Mouse (Mus musculus): ENCODE measurements around the gene Lrrc63. TPM values are rescaled to one million over a fixed set of nuclear protein-coding genes. Genes with fewer than 3 reads are reported as not detected.

Gene Lrrc63
- polyA plus RNA-seq, 1 experiment from 2014 or later, result 0.15 TPM

- Histone ChIP-seq H3K4me2 (ENCODE audit: low read depth) (no peak overlapping the region), H3K27me3 (ENCODE audit: control insufficient read depth, insufficient read depth, low read length) (no peaks in the 10 kb centered on the region), H3K4me3 (ENCODE audit: low read depth, low read length) (no peak overlapping the region), H3K27ac (ENCODE audit: low read depth, low read length) (no peak overlapping the region), H3K9ac (ENCODE audit: low read length) (no peak overlapping the region), H3K4me1 (ENCODE audit: control insufficient read depth, insufficient read depth, low read length) (no peaks in the 10 kb centered on the region), H3K9me3 (ENCODE audit: control insufficient read depth, low read length) (no peaks in the 10 kb centered on the region), H3K36me3 (ENCODE audit: control insufficient read depth, insufficient read depth, low read length) (no peaks in the 10 kb centered on the region)
- ATAC-seq (ENCODE audit: insufficient read depth, low FRiP score, low TSS enrichment), result no peak
- WGBS, result 84% methylated on average over 6 of the region's 6 CpGs
- no peak for DNase-seq (ENCODE audit: low spot score)
Observed at GRCm38 (mm10) chr14:75077946-75078345, 52.7 kb downstream of the Lrrc63 start.

DNA sequence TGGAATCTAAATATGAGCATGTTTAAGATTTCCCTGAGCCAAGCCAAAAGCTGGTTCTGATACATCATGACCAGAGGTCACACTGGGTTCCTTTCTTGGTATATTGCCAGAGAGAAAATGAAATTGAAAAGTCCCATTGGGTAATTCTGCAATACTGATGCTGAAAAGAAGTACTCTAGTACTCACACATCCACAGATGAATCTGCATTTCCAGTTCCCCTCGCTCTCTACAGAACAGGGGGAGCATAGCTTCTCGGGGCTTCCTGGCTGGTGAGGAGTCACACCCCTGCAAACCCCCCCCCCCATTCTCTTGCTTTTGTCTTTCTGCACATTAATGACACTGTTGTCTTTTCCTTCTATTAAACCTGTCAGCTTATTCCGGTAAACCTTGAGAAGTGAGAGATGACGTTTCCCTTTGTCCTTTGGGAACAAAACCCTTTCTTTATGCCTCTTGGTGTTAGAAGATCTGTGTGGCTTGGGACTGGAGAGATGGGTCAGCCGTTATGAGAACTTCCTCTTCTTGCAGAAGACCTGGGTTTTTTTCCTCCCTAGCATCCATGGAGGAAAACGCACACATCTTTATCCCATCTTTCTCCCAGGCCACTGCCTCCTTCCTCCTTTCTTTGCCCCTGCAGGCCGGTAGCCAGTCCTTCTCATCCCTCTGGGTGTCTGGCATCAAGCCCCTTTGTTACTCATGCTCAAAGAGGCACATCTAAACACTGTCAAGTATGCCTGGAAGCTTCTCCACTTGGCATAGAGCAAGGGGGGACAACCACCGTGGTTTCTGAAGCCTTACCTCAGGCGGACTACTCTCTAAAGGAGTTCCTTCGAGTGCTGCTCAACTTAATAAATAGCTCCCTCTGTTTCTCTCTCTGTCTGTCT lies 55.1 kb downstream of the Lrrc63 start:
- no peaks in the 10 kb centered on the region for H3K27me3 ChIP-seq (ENCODE audit: control insufficient read depth, insufficient read depth, low read length)
- ATAC-seq (ENCODE audit: insufficient read depth, low FRiP score, low TSS enrichment) (no peak), DNase-seq (ENCODE audit: low spot score) (no peak)
- no peak overlapping the region for H3K4me2 ChIP-seq (ENCODE audit: low read depth)
- no peaks in the 10 kb centered on the region for H3K9me3 ChIP-seq (ENCODE audit: control insufficient read depth, low read length)
- 80% methylated on average over 10 of the region's 10 CpGs for WGBS
- no peaks in the 10 kb centered on the region for H3K36me3 ChIP-seq (ENCODE audit: control insufficient read depth, insufficient read depth, low read length)
- no peak overlapping the region for H3K27ac ChIP-seq (ENCODE audit: low read depth, low read length)
- no peak overlapping the region for H3K9ac ChIP-seq (ENCODE audit: low read length)
- H3K4me3 ChIP-seq (ENCODE audit: low read depth, low read length), result no peak overlapping the region
- no peaks in the 10 kb centered on the region for H3K4me1 ChIP-seq (ENCODE audit: control insufficient read depth, insufficient read depth, low read length)

DNA sequence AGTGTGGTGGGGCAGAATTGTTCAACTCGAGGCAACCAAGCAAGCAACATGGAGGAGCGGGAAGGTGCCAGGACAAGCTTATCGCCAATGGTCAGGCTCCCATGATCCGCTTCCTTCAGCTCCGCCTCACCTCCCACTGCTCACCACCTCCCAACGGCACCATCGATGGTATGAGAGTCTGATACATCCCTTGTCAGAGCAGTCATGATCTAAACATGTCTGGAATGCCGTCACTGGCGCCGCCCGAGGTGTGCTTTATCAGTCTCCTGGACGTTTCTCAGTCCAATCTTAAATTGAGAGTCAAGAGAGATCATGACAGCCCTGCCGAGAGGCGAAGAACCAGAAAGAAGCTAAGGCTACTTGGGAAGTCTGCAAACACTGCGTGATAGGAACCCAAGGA lies 59.6 kb downstream of the Lrrc63 start:
- Histone ChIP-seq H3K4me3 (ENCODE audit: low read depth, low read length) (no peak overlapping the region), H3K27ac (ENCODE audit: low read depth, low read length) (no peak overlapping the region), H3K4me2 (ENCODE audit: low read depth) (no peak overlapping the region), H3K36me3 (ENCODE audit: control insufficient read depth, insufficient read depth, low read length) (no peaks in the 10 kb centered on the region), H3K9ac (ENCODE audit: low read length) (no peak overlapping the region), H3K9me3 (ENCODE audit: control insufficient read depth, low read length) (no peaks in the 10 kb centered on the region), H3K27me3 (ENCODE audit: control insufficient read depth, insufficient read depth, low read length) (no peaks in the 10 kb centered on the region), H3K4me1 (ENCODE audit: control insufficient read depth, insufficient read depth, low read length) (no peaks in the 10 kb centered on the region)
- no peak for ATAC-seq (ENCODE audit: insufficient read depth, low FRiP score, low TSS enrichment)
- no peak for DNase-seq (ENCODE audit: low spot score)
- WGBS, result 92% methylated on average over 15 of the region's 15 CpGs

- Histone ChIP-seq H3K36me3 (ENCODE audit: control insufficient read depth, insufficient read depth, low read length) (no peaks in the 10 kb centered on the region), H3K27me3 (ENCODE audit: control insufficient read depth, insufficient read depth, low read length) (no peaks in the 10 kb centered on the region), H3K4me2 (ENCODE audit: low read depth) (no peak overlapping the region), H3K27ac (ENCODE audit: low read depth, low read length) (no peak overlapping the region), H3K4me3 (ENCODE audit: low read depth, low read length) (no peak overlapping the region), H3K4me1 (ENCODE audit: control insufficient read depth, insufficient read depth, low read length) (no peaks in the 10 kb centered on the region), H3K9ac (ENCODE audit: low read length) (no peak overlapping the region), H3K9me3 (ENCODE audit: control insufficient read depth, low read length) (no peaks in the 10 kb centered on the region)
- ATAC-seq (ENCODE audit: insufficient read depth, low FRiP score, low TSS enrichment) (no peak), DNase-seq (ENCODE audit: low spot score) (no peak)
- WGBS, result 81% methylated on average over 7 of the region's 7 CpGs
Observed at GRCm38 (mm10) chr14:75069356-75069979, 61.2 kb downstream of the Lrrc63 start.

- Histone ChIP-seq H3K27ac (ENCODE audit: low read depth, low read length) (no peak overlapping the region), H3K4me1 (ENCODE audit: control insufficient read depth, insufficient read depth, low read length) (no peaks in the 10 kb centered on the region), H3K9ac (ENCODE audit: low read length) (no peak overlapping the region), H3K27me3 (ENCODE audit: control insufficient read depth, insufficient read depth, low read length) (no peaks in the 10 kb centered on the region), H3K36me3 (ENCODE audit: control insufficient read depth, insufficient read depth, low read length) (no peaks in the 10 kb centered on the region), H3K4me3 (ENCODE audit: low read depth, low read length) (no peak overlapping the region), H3K4me2 (ENCODE audit: low read depth) (no peak overlapping the region), H3K9me3 (ENCODE audit: control insufficient read depth, low read length) (no peaks in the 10 kb centered on the region)
- 86% methylated on average over 17 of the region's 19 CpGs for WGBS
- ATAC-seq (ENCODE audit: insufficient read depth, low FRiP score, low TSS enrichment) (no peak), DNase-seq (ENCODE audit: low spot score) (no peak)
Observed at GRCm38 (mm10) chr14:75068430-75069112, 62.1 kb downstream of the Lrrc63 start.

DNA sequence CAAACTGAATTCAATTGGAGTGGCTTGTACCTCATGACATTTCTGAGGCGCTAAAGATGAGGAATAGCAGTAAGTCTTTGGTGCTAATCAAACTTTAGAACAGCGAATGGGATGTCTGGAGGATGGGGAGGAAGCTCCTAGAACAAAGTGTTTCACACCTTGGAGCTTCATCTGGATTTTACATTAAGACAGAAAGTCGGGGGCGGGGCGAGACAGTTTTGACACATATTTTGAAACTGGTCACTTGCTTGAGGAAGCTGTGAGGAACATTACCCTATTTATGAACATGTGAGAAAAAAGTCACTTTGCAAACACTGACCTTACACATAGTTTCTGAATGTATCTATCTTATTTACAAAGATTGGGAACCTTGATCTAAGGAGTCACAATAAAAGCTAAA lies 65.5 kb downstream of the Lrrc63 start:
- H3K9ac ChIP-seq (ENCODE audit: low read length), result no peak overlapping the region
- no peak overlapping the region for H3K27ac ChIP-seq (ENCODE audit: low read depth, low read length)
- H3K4me1 ChIP-seq (ENCODE audit: control insufficient read depth, insufficient read depth, low read length), result no peaks in the 10 kb centered on the region
- ATAC-seq (ENCODE audit: insufficient read depth, low FRiP score, low TSS enrichment) (no peak), DNase-seq (ENCODE audit: low spot score) (no peak)
- H3K36me3 ChIP-seq (ENCODE audit: control insufficient read depth, insufficient read depth, low read length), result no peaks in the 10 kb centered on the region
- 93% methylated on average over 5 of the region's 5 CpGs for WGBS
- no peaks in the 10 kb centered on the region for H3K9me3 ChIP-seq (ENCODE audit: control insufficient read depth, low read length)
- H3K4me3 ChIP-seq (ENCODE audit: low read depth, low read length), result no peak overlapping the region
- no peak overlapping the region for H3K4me2 ChIP-seq (ENCODE audit: low read depth)
- no peaks in the 10 kb centered on the region for H3K27me3 ChIP-seq (ENCODE audit: control insufficient read depth, insufficient read depth, low read length)

DNA sequence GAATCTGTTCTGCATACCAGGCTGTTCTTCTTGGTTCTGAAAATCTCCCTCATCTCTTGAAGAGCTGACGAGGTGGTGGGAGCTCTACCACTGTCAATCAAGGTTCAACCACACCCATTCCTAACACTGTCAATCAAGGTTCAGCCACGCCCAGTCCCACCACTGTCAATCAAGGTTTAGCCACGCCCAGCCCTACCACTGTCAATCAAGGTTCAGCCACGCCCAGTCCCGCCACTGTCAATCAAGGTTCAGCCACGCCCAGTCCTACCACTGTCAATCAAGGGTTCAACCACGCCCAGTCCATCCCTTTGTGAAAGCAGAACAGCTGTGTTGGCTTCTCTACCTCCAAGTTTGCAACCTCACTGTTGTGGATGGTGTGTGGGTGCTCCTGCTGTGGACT lies 66.2 kb downstream of the Lrrc63 start:
- Histone ChIP-seq H3K9me3 (ENCODE audit: control insufficient read depth, low read length) (no peaks in the 10 kb centered on the region), H3K4me1 (ENCODE audit: control insufficient read depth, insufficient read depth, low read length) (no peaks in the 10 kb centered on the region), H3K36me3 (ENCODE audit: control insufficient read depth, insufficient read depth, low read length) (no peaks in the 10 kb centered on the region), H3K9ac (ENCODE audit: low read length) (no peak overlapping the region), H3K27ac (ENCODE audit: low read depth, low read length) (no peak overlapping the region), H3K4me3 (ENCODE audit: low read depth, low read length) (no peak overlapping the region), H3K4me2 (ENCODE audit: low read depth) (no peak overlapping the region), H3K27me3 (ENCODE audit: control insufficient read depth, insufficient read depth, low read length) (no peaks in the 10 kb centered on the region)
- 67% methylated on average over 7 of the region's 7 CpGs for WGBS
- DNase-seq (ENCODE audit: low spot score), result no peak
- no peak for ATAC-seq (ENCODE audit: insufficient read depth, low FRiP score, low TSS enrichment)

GRCm38 (mm10) chr14:75063936-75064335 lies 66.7 kb downstream of the Lrrc63 start:
- H3K9me3 ChIP-seq (ENCODE audit: control insufficient read depth, low read length), result no peaks in the 10 kb centered on the region
- H3K4me3 ChIP-seq (ENCODE audit: low read depth, low read length), result no peak overlapping the region
- DNase-seq (ENCODE audit: low spot score) (no peak), ATAC-seq (ENCODE audit: insufficient read depth, low FRiP score, low TSS enrichment) (no peak)
- H3K9ac ChIP-seq (ENCODE audit: low read length), result no peak overlapping the region
- H3K27me3 ChIP-seq (ENCODE audit: control insufficient read depth, insufficient read depth, low read length), result no peaks in the 10 kb centered on the region
- H3K4me2 ChIP-seq (ENCODE audit: low read depth), result no peak overlapping the region
- H3K27ac ChIP-seq (ENCODE audit: low read depth, low read length), result no peak overlapping the region
- H3K36me3 ChIP-seq (ENCODE audit: control insufficient read depth, insufficient read depth, low read length), result no peaks in the 10 kb centered on the region
- H3K4me1 ChIP-seq (ENCODE audit: control insufficient read depth, insufficient read depth, low read length), result no peaks in the 10 kb centered on the region
- whole genome bisulfite sequencing, result 85% methylated on average over 8 of the region's 8 CpGs

All from neural tube, embryonic 11.5 days (tissue).